Mouse (Mus musculus): ENCODE measurements around the gene Baz1b.

The Baz1b gene

GRCm38 (mm10) chr5:135233166-135233920 lies 46.3 kb downstream of the Baz1b start:
- DNase-seq (ENCODE audit: low read depth, low spot score) = no peak

DNA sequence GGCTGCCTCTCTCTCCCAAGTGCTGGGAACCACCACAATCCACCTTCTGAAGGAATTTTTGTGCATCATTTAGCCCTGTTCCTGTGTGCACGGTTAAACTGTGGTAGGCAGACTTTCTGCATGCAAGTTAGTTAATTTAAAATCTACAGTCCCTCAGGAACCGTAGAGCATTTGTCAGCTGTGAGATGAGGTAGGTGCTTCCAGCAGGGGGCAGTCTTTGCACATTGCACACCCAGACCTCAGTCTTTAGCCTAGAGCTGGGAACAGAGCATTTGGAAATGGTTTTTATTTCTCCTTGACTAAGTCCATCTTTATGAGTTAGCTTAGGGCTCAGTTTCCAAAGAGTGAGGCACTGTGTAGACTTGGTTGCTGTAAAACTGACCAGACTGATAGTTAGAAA lies 49.5 kb downstream of the Baz1b start:
- peak; percentile 34 for DNase-seq (ENCODE audit: low read depth, low spot score)

- no peak for DNase-seq (ENCODE audit: low read depth, low spot score)
These were observed 51.8 kb downstream of the Baz1b start for GRCm38 (mm10) chr5:135238832-135239231.

- DNase-seq (ENCODE audit: low read depth, low spot score) = no peak
These were observed 54.4 kb downstream of the Baz1b start for GRCm38 (mm10) chr5:135241474-135241873.

DNA sequence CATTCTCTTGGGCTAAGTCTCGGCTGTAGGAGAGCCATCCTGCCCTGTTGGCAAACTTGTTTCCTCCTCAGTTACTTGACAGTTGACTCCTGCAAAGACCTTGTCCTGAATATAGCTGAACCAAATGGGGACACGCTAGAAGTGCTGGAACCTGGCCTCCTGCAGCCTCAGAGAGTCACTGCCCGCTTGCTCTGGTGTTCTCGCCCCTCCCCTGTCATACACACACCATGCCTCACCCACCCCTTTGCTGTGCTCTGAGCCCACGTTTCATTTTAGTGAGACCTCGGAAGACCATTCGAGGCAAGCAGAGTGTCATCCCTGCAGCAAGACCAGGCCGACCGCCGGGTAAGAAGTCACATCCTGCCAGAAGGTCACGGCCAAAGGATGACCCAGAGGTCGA lies 55.1 kb downstream of the Baz1b start:
- no peak for DNase-seq (ENCODE audit: low read depth, low spot score)

- DNase-seq (ENCODE audit: low read depth, low spot score) = no peak
These were observed 55.5 kb downstream of the Baz1b start for GRCm38 (mm10) chr5:135242608-135243007.

GRCm38 (mm10) chr5:135243166-135243565 lies 56.1 kb downstream of the Baz1b start:
- no peak for DNase-seq (ENCODE audit: low read depth, low spot score)

DNA sequence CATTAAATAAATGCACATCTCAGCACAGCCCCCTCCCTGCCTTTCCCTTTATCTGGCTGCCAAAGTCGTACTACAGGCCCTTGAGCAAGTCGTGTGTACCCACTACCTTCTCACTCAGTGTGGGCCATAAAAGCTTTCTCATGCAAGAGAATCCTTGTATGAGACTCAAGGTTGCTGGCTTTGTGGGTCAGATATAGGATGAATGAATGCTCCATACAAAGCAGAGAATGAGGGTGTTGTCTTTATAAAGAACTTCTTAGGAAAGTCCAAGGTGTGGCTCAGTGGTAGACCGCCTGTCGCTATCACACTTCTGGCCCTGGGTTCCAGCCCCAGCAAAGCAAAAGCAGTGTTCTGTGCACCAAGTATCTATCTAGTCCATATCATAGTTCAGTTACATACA lies 59.5 kb downstream of the Baz1b start:
- DNase-seq (ENCODE audit: low read depth, low spot score) = no peak

DNA sequence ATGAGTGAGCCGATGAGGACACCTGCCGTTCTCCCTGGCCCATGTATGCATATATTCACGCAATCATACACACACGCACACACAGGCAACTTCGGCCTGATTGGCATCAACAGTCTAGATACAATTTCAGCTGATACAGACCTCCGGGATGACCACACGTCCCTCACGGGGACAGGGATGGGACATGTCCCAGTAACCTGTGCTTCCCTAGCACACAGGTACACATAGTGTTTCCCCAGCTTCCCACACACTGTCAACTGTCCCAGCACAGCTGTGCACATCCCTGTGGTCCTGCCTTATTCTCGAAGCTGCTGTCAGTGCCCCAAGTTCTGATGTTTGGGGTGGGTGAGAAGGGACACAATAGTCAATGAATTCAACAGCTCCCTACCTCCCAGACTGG lies 60.3 kb downstream of the Baz1b start:
- no peak for DNase-seq (ENCODE audit: low read depth, low spot score)

GRCm38 (mm10) chr5:135248956-135249676 lies 62.1 kb downstream of the Baz1b start:
- DNase-seq (ENCODE audit: low read depth, low spot score) = no peak

GRCm38 (mm10) chr5:135250186-135251078 lies 63.4 kb downstream of the Baz1b start:
- peak; percentile 20 for DNase-seq (ENCODE audit: low read depth, low spot score)

DNA sequence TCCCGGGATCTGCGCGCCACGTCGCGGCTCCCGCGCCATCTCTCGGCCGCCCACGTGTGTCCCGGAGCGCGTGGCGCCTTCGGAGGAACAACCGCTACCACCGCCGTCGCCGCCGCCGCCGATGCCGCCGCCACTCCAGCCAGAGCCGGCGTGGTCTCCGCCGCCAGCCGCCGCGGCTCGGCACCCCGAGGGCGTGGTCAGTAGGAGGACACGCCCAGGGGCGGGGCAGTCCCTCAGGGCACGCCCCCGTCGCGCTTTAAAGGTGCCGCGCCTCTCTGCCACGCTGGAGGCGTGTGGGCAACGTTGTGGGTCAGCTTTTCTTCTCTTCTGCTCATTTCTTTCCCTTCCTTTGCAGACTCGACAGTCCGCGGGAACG lies 64.0 kb downstream of the Baz1b start, which contains the start of gene Fzd9:
Fzd9 (minus strand) TSS at position 152 of the 376 bp plus-strand sequence.
- peak; percentile 71 for DNase-seq (ENCODE audit: low read depth, low spot score)

GRCm38 (mm10) chr5:135253741-135254401 lies 66.8 kb downstream of the Baz1b start:
- DNase-seq (ENCODE audit: low read depth, low spot score) = no peak

GRCm38 (mm10) chr5:135256166-135256565 lies 69.1 kb downstream of the Baz1b start:
- DNase-seq (ENCODE audit: low read depth, low spot score) = no peak

- no peak for DNase-seq (ENCODE audit: low read depth, low spot score)
These were observed 70.5 kb downstream of the Baz1b start for GRCm38 (mm10) chr5:135257559-135257958.

DNA sequence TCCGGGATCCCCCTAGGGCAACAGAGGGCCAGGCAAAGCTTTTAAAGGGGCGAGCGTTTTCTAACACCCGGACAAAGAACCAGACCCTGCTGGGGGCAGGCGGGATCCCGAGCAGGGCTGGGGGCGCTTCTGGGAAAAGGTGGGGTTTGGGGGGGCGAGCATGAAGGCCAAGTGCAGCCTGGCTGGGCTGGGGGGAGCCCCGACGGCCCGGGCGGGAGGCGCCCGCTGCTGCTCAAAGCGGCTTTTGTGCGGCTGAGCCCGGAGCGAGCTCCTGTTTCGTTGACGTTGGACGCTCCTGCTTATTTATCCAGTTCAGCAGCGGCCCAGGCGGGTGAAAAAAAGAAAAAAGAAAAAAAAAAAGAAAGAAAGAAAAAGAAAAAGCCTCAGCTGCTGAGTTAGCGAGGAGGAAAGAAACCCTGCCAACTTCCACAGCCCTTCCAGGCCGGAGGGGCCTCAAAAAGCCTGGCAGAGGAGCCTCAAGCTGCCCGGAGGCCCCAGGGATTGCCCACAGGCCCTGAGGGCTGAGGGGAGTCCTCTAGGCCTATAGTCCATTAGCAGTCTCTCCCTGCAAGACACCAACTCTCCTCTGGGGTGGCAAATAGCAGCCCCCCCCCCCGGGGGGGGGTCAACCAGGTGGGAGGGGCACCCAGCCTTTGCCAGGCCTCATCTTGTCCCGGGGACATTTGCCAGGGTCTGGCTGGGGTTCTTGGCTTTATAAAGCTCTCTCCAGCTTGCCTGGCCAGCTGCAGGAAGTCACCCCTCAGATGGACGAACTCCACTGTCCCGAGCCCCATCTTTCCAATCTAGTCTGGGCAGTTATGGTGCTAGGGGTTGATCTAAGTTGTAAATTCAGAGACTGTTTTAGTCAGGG lies 71.5 kb downstream of the Baz1b start:
- no peak for DNase-seq (ENCODE audit: low read depth, low spot score)

DNA sequence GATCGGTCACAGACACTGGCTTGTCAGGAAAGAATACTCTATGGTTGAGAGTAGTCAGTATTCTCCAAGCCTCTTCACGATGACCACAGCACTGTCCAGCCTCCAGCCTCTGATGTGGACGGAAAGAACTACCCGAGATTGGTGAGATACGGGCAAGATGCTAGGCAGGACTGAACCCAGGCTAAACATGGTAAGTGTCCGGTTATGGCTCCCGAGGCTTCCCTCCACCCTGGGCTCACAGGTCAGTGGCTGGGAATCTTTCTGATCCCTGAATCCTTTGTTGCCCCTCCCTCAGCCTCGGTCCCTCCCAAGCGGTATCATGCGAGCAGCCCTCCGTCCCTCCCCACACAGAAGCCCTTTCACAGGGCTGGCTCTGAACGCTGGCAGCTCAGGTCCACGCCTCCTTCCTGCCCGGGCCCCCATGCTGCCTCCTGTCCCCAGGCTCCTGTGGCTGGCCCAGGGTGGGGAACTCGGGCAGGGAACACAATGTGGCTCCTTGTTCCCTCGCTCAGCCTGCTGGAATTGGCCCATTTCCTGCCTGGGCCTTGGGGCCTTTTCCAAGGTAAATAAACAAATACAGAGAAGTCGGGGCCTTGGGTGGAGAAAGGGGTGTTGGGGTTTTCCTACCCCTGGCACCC lies 76.9 kb downstream of the Baz1b start:
- no peak for DNase-seq (ENCODE audit: low read depth, low spot score)

DNA sequence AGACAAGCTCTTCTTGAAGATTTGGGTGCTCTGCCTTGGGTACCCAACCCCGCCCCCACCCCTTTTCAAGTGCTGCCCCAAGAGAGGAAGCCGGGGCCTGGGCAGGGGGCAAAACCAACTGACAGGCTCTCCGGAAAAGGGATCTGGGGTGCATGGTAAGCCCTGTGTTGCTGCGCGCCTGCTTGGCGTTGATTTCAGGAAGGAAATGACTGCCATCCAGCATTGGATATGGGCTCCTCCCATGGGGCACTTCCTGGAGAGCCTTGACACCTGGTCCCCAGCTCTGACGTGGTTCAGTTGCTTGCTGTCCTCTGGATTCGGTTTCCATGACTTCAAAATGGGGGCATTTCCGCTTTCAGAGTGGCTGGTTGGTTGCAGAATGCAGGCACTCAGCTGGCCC lies 77.5 kb downstream of the Baz1b start:
- peak; percentile 19 for DNase-seq (ENCODE audit: low read depth, low spot score)

GRCm38 (mm10) chr5:135269451-135269850 lies 82.4 kb downstream of the Baz1b start:
- no peak for DNase-seq (ENCODE audit: low read depth, low spot score)

DNA sequence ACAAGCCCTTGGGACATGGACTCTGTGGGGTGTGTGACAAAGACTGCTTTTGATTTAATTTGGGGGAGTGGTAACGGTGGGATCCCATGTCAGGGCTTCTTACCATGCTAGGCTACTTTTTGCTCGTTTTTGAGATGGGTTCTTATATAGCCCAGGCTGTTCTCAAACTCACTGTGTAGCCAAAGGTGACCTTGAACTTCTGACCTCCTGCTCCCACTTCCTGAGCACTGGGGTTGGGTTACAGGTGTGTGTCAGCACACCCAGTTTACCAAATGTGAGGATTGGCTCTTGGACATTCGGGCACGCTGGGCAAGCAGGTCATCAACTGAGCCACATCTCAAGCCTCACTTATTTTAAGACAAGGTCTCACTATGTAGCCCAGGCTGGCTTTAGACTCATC lies 83.3 kb downstream of the Baz1b start:
- no peak for DNase-seq (ENCODE audit: low read depth, low spot score)
